Mouse (Mus musculus) heart, adult 2 months (tissue): ENCODE measurements around the gene Togaram2. TPM values are rescaled to one million over a fixed set of nuclear protein-coding genes. Genes with fewer than 3 reads are reported as not detected.

Experiments used
- DNase-seq, 2 experiments: peaks; one replicate each; pipeline ENCODE4 v3.0.0; 2021
- H3K27ac ChIP-seq: fragments of 200-600 bp; 2 replicates; pipeline ENCODE4 v1.8.1; 2022
- H3K27me3 ChIP-seq: fragments of 200-500 bp; 2 replicates; pipeline ENCODE4 v1.6.1; 2012; ENCODE audit warnings: mild to moderate bottlenecking, low read length, inconsistent platforms, mixed read lengths; ENCODE audit not compliant: control insufficient read depth, insufficient read depth
- H3K36me3 ChIP-seq: fragments of 200-500 bp; 2 replicates; pipeline ENCODE4 v1.6.1; 2012; ENCODE audit warnings: low read length, inconsistent platforms; ENCODE audit not compliant: control insufficient read depth, insufficient read depth
- H3K4me1 ChIP-seq: fragments of 200-500 bp; 2 replicates; pipeline ENCODE4 v1.6.1; 2011; ENCODE audit warnings: low read length; ENCODE audit not compliant: control insufficient read depth, insufficient read depth
- H3K4me3 ChIP-seq: fragments of 200-600 bp; 2 replicates; pipeline ENCODE4 v1.8.1; 2022
- H3K79me2 ChIP-seq: fragments of 200-500 bp; replicated peaks from 2 replicates; pipeline ENCODE4 v1.6.1; 2012; ENCODE audit warnings: mild to moderate bottlenecking, inconsistent platforms, low read length, moderate library complexity, mixed read lengths; ENCODE audit not compliant: control insufficient read depth, insufficient read depth
- H3K9ac ChIP-seq: fragments of 200-500 bp; 2 replicates; pipeline ENCODE4 v1.6.1; 2012; ENCODE audit warnings: low read depth, mild to moderate bottlenecking, control low read depth, inconsistent platforms, low read length, mixed read lengths
- CTCF ChIP-seq: fragments of 200-600 bp; IDR thresholded peaks from 2 replicates; pipeline ENCODE4 v1.8.1; 2022; ENCODE audit warnings: antibody characterized with exemption, mild to moderate bottlenecking, moderate library complexity
- EP300 ChIP-seq: fragments of 200-500 bp; IDR thresholded peaks from 2 replicates; pipeline ENCODE4 v1.6.1; 2011; ENCODE audit warnings: low read depth, low read length, control low read depth; ENCODE audit not compliant: insufficient read depth
- POLR2A ChIP-seq: fragments of 200-500 bp; IDR thresholded peaks from 2 replicates; pipeline ENCODE4 v1.6.1; 2011; ENCODE audit warnings: mild to moderate bottlenecking, low read depth, low read length, control low read depth; ENCODE audit not compliant: insufficient read depth
- WGBS: fragments of 180-500 bp; shearing (Covaris S2); methylation state at CpG from one replicate; pipeline ENCODE4 v1.1.7; 2018; 5-methylcytosine and 5-hydroxymethylcytosine counted together
- intact Hi-C: fragments of 180-260 bp; cut with DNase I; formaldehyde crosslinking; loops from one replicate; pipeline ENCODE4 v1.15.1; 2025
- polyA plus RNA-seq: library from polyadenylated mRNA; depleted of rRNA; stranded (reverse); fragments of >200 nt; gene quantifications from 2 replicates; pipeline ENCODE4 v1.2.3, GENCODE M21; 2012
- total RNA-seq, 2 experiments: library from RNA; stranded (reverse); gene quantifications; 2 replicates each; pipeline ENCODE4 v1.2.3; 2021

The Togaram2 gene
- total and polyA plus RNA-seq, 3 experiments = 5.4 to 5.9 (median 5.5) TPM

DNA sequence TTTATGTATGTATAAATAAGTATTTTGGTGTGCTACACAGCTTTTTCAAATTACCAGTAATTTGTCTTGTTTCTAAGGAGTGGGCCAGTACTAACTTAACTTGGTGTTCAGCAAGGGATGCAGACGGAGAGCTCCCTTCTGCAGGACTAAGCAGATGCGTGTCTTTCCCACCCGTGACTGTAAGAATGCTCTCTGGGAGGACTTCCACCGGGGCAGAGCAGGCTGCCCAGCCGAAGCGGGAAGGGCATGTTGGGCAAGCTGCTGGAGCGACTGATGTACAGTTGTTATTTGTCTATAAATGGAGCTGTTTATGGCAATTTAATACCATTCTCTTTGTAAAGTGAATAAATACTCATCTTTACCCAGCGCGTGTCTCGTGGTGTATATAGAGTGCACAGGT lies 14.4 kb upstream of the Togaram2 start:
- Histone ChIP-seq H3K27me3 (no peaks in the 10 kb centered on the region), H3K79me2 (no peaks in the 10 kb centered on the region), H3K36me3 (no peaks in the 10 kb centered on the region), H3K27ac (no peak overlapping the region), H3K4me3 (no peak overlapping the region), H3K4me1 (no peaks in the 10 kb centered on the region), H3K9ac (no peak overlapping the region)
- intact Hi-C loops = no loop called here
- no peak for TF ChIP-seq POLR2A
- TF ChIP-seq EP300 = no peak
- TF ChIP-seq CTCF = no peak
- WGBS = 92% methylated on average over 10 of the region's 10 CpGs
- DNase-seq = no peak

DNA sequence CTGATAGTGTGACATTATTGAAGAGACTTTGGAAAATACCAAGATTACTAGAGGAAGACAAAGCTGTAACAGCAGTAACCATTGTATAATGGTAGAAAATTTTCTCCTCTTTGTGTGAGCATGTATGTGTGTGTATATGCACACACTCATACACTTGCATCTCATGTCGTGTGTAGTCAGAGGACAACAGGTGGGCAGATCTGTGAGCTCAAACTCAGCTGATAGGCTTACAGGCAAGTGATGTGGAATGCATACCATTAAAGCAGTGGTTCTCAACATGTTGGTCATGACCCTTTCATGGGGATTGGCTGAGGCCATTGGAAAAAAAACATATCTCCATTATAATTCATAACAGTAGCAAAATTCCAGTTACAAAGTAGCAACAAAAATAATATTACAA lies 12.7 kb upstream of the Togaram2 start:
- intact Hi-C loops = loop anchor here (5.0 kb wide), 5 partner anchors 122 to 1122 kb away; no protein-coding TSS in a partner anchor
- no peaks in the 10 kb centered on the region for H3K79me2 ChIP-seq
- no peaks in the 10 kb centered on the region for H3K36me3 ChIP-seq
- no peak for DNase-seq
- H3K9ac ChIP-seq = no peak overlapping the region
- no peaks in the 10 kb centered on the region for H3K4me1 ChIP-seq
- no peaks in the 10 kb centered on the region for H3K27me3 ChIP-seq
- no peak overlapping the region for H3K27ac ChIP-seq
- no peak for TF ChIP-seq EP300
- TF ChIP-seq POLR2A = no peak
- no peak for TF ChIP-seq CTCF
- WGBS = 46% methylated on average over 1 of the region's 1 CpGs
- H3K4me3 ChIP-seq = no peak overlapping the region

DNA sequence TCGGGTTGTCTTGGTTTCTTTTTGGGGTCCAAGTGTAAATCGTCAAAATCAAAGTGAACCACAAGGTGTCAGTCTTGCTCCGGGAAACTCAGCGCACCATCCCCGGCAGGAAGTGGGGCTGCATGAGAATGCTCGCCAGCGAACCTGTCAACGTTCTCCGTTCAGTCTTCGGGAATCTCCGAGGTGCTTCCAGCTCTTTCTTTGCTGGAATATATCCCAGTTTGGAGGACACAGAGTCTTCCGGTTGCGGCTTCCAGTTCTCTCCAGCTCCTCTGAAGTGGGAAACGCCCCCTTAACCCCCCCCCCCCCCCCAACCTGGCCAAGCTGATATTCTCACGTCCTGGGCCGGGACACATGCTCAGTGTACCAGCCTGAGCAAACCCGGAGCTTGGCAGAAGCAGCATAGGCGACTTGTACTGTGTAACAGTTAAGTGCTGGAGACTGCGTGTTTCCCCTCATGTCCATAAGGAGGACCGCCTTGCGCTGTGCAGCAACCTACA lies 10.3 kb upstream of the Togaram2 start:
- 7% methylated on average over 21 of the region's 21 CpGs for WGBS
- no peaks in the 10 kb centered on the region for H3K27me3 ChIP-seq

DNA sequence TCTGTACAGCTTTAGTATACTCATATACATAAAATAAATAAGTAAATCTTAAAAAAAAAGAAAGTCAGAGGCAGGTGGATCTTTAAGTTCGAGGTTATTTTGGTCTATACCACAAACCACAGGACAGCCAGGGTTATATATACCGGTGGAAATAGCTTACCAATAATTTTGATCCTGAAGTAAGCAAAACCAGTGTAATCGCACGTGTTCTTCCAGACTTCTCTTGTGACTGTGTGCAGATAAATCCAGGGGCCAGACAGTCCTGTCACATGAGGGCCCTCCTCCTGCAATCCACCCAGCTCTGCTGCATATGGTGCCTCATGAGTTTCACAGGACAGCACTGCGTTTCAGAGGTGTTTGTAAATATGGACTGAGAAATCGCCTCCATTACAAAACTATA lies 9.6 kb upstream of the Togaram2 start:
- peak in 1 of 2 experiments; percentile 10 for DNase-seq
- WGBS = 81% methylated on average over 6 of the region's 6 CpGs
- H3K36me3 ChIP-seq = no peaks in the 10 kb centered on the region
- H3K27ac ChIP-seq = peak overlapping the region; percentile 49; the same call in 1 of the 2 replicates
- no peaks in the 10 kb centered on the region for H3K79me2 ChIP-seq
- no peaks in the 10 kb centered on the region for H3K4me1 ChIP-seq
- no peak overlapping the region for H3K4me3 ChIP-seq
- no peak for TF ChIP-seq POLR2A
- no peak for TF ChIP-seq EP300
- TF ChIP-seq CTCF = no peak
- H3K27me3 ChIP-seq = no peaks in the 10 kb centered on the region
- H3K9ac ChIP-seq = no peak overlapping the region
- intact Hi-C loops = loop anchor here (5.0 kb wide), 5 partner anchors 119 to 1119 kb away; no protein-coding TSS in a partner anchor

More for the DNA sequence above, 10.3 kb upstream of the Togaram2 start:
- H3K79me2 ChIP-seq = no peaks in the 10 kb centered on the region
- H3K9ac ChIP-seq = peak overlapping the region; percentile 54
- peak; percentile 72 to 76 for DNase-seq
- H3K36me3 ChIP-seq = no peaks in the 10 kb centered on the region
- peak overlapping the region; percentile 49 for H3K27ac ChIP-seq
- peak overlapping the region; percentile 24 for H3K4me3 ChIP-seq
- TF ChIP-seq CTCF = peak; percentile 76
- TF ChIP-seq EP300 = peak; percentile 94
- TF ChIP-seq POLR2A = 0 out of 2 replicates have a peak, but pooled peaks have one; percentile 13
- intact Hi-C loops = loop anchor here (1.0 to 5.0 kb wide), 6 partner anchors 120 to 1120 kb away; no protein-coding TSS in a partner anchor
- no peaks in the 10 kb centered on the region for H3K4me1 ChIP-seq

DNA sequence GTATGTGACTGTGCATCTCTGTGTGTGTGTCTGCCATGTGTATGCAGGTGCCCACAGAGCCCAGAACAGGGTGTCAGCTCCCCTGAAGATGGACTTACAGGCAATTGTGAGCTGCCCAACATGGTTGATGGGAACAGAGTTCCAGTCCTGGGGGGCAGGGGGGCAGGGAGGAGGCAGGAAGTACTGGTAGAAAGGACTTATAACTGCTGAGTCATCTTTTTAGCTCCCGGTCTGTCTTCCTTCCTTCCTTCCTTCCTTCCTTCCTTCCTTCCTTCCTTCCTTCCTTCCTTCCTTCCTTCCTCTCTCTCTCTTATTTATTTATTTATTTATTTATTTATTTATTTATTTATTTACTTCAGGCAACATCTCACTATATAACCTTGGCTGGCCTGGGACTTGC lies 8.9 kb upstream of the Togaram2 start:
- WGBS = 58% methylated on average over 1 of the region's 1 CpGs
- Histone ChIP-seq H3K79me2 (no peaks in the 10 kb centered on the region), H3K27ac (no peak overlapping the region), H3K4me1 (no peaks in the 10 kb centered on the region), H3K9ac (no peak overlapping the region), H3K36me3 (no peaks in the 10 kb centered on the region), H3K27me3 (no peaks in the 10 kb centered on the region), H3K4me3 (no peak overlapping the region)
- TF ChIP-seq CTCF (no peak), POLR2A (no peak), EP300 (no peak)
- intact Hi-C loops = loop anchor here (5.0 kb wide), 5 partner anchors 118 to 1118 kb away; no protein-coding TSS in a partner anchor
- no peak for DNase-seq

DNA sequence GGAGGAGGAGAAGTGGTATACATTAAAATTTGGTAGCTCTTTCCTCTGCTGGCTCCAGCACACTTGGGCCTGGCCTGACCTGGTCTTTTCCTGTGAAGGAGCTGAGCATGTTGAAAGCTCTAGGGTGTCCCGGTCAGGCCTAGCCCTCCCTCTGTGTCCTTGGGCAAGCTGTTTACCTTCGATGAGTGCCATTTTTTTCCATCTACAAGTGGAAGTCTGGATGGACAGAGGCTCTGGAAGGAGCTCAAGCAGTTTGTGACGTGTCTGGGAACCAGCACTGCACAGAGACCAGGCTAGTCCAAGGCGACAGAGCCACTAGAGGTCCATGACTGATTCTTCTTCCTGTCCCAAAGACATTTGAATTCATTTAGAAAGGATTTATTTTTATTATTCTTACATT lies 7.9 kb upstream of the Togaram2 start:
- Histone ChIP-seq H3K27ac (no peak overlapping the region), H3K4me1 (no peaks in the 10 kb centered on the region), H3K36me3 (no peaks in the 10 kb centered on the region), H3K4me3 (no peak overlapping the region), H3K79me2 (no peaks in the 10 kb centered on the region), H3K9ac (no peak overlapping the region), H3K27me3 (no peaks in the 10 kb centered on the region)
- peak in 1 of 2 experiments; percentile 7 for DNase-seq
- intact Hi-C loops = no loop called here
- WGBS = 84% methylated on average over 4 of the region's 4 CpGs
- no peak for TF ChIP-seq CTCF
- no peak for TF ChIP-seq EP300
- TF ChIP-seq POLR2A = no peak

DNA sequence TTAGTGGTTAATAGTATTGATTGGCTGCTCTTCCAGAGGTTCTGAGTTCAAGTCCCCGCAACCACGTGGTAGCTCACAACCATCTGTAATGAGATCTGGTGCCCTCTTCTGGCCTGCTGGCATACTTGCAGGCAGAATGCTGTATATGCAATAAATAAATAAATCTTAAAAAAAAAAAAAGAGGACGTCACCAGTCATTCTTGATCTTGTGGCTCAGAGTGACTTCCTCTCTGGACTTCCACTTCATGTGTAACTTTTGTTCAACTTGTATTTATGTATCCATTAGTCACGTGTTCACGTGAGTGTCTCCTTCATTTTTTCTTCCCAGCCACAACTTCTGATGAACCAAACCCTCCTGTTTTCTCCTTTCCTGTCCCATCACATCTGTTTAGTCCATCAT lies 3.5 kb upstream of the Togaram2 start:
- H3K79me2 ChIP-seq = no peaks in the 10 kb centered on the region
- intact Hi-C loops = no loop called here
- 78% methylated on average over 5 of the region's 5 CpGs for WGBS

More for the DNA sequence above, 3.5 kb upstream of the Togaram2 start:
- TF ChIP-seq EP300 (no peak), POLR2A (no peak), CTCF (no peak)
- Histone ChIP-seq H3K9ac (no peak overlapping the region), H3K27me3 (no peaks in the 10 kb centered on the region), H3K36me3 (no peaks in the 10 kb centered on the region), H3K4me1 (no peaks in the 10 kb centered on the region), H3K27ac (no peak overlapping the region), H3K4me3 (no peak overlapping the region)
- DNase-seq = no peak
